Mouse (Mus musculus) hindbrain, embryonic 13.5 days (tissue): ENCODE measurements around the gene Ralgds. TPM values are rescaled to one million over a fixed set of nuclear protein-coding genes. Genes with fewer than 3 reads are reported as not detected.

ENCODE experiments used
- ATAC-seq: fragments of 200-750 bp; cut with Nextera tagmentation; 2 replicates; pipeline ENCODE4 v1.8.0; 2017; ENCODE audit warnings: moderate TSS enrichment; ENCODE audit not compliant: low FRiP score
- H3K27ac ChIP-seq: fragments of 300-500 bp; sonication (generic); 2 replicates; pipeline ENCODE4 v1.5.1; 2015; ENCODE audit warnings: inconsistent platforms, mild to moderate bottlenecking, moderate library complexity
- H3K27me3 ChIP-seq: fragments of 300-500 bp; sonication (generic); 2 replicates; pipeline ENCODE4 v1.6.1; 2015; ENCODE audit warnings: mild to moderate bottlenecking, inconsistent platforms
- H3K36me3 ChIP-seq: fragments of 300-500 bp; sonication (generic); 2 replicates; pipeline ENCODE4 v1.6.1; 2015; ENCODE audit warnings: mild to moderate bottlenecking, inconsistent platforms
- H3K4me1 ChIP-seq: fragments of 300-500 bp; sonication (generic); replicated peaks from 2 replicates; pipeline ENCODE4 v1.6.1; 2015; ENCODE audit warnings: inconsistent platforms
- H3K4me2 ChIP-seq: fragments of 300-500 bp; sonication (generic); 2 replicates; pipeline ENCODE4 v1.6.1; 2015; ENCODE audit warnings: inconsistent platforms, mild to moderate bottlenecking, moderate library complexity
- H3K4me3 ChIP-seq: fragments of 300-500 bp; sonication (generic); 2 replicates; pipeline ENCODE4 v1.5.1; 2015; ENCODE audit warnings: mild to moderate bottlenecking, inconsistent platforms
- H3K9ac ChIP-seq: fragments of 300-500 bp; sonication (generic); 2 replicates; pipeline ENCODE4 v1.6.1; 2015; ENCODE audit warnings: mild to moderate bottlenecking, inconsistent platforms
- H3K9me3 ChIP-seq: fragments of 300-500 bp; sonication (generic); 2 replicates; pipeline ENCODE4 v1.6.1; 2016; ENCODE audit warnings: inconsistent platforms
- WGBS: fragments of 180-500 bp; shearing (Covaris S2); methylation state at CpG from one replicate; pipeline ENCODE4 v1.1.7; 2015; 5-methylcytosine and 5-hydroxymethylcytosine counted together
- polyA plus RNA-seq: library from polyadenylated mRNA; unstranded; fragments of >200 nt; fragmentation: Nextera tagmentation; extraction: Ambion mirVana; gene quantifications from 2 replicates; pipeline ENCODE4 v1.2.1, GENCODE M21; 2015

Gene Ralgds
- polyA plus RNA-seq, 1 experiment from 2014 or later, result 78.9 TPM

- H3K9ac ChIP-seq, result peak overlapping the region; percentile 90; the same call in 1 of the 2 replicates
These were observed 23.2 kb downstream of the Ralgds start for GRCm38 (mm10) chr2:28536166-28536565.

DNA sequence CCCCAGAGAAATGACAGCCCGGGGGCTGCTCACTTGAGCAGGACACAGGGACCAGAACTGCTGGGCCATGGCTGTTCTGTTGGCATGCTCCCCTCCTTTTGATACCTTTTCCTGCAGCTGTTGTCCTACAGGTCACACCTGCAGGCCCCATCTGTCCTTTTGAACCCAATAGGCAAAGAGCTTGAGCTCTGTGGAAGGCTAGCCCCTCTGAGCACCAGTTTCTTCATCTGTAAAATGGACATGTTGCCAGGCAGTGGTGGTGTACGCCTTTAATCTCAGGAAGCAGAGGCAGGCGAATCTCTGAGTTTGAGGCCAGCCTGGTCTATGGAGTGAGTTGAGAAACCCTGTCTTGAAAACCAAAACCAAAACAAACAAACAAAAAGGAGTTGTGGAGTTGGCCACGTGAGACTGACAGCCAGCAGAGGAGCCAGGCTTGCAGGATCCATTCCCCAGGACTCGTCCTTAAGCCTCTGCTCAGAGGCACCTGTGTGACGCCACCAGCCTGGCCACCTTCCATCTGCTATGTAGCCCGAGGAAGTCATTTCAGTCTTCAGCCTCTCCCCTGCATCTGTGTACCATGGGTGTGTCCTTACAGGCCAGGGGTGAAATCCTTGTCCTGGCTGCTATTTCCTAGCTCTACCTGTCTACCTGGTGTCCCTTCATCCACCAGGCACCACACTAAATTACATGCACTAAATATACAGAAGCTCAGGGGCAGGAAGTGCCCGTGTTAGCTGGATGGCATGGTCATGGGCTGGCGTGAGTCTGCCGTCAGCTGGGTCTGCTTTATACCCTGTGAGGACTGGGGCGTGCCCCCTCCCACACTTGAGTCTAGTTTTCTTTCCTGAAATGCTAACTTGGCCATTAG is 24.1 kb downstream of the Ralgds start:
- H3K4me2 ChIP-seq, result peak overlapping the region; percentile 4; the same call in 1 of the 2 replicates
- 69% methylated on average over 11 of the region's 11 CpGs for WGBS
- H3K9ac ChIP-seq, result peak overlapping the region; percentile 40; the same call in 1 of the 2 replicates
- H3K4me1 ChIP-seq, result peaks cover 95% of the 10 kb centered on the region
- peak overlapping the region; percentile 93 for H3K27ac ChIP-seq
- H3K4me3 ChIP-seq, result no peak overlapping the region
- no peak for ATAC-seq
- H3K36me3 ChIP-seq, result peaks cover 19% of the 10 kb centered on the region
- H3K9me3 ChIP-seq, result no peaks in the 10 kb centered on the region
- H3K27me3 ChIP-seq, result no peaks in the 10 kb centered on the region

More at GRCm38 (mm10) chr2:28536166-28536565, 23.2 kb downstream of the Ralgds start:
- WGBS, result 62% methylated on average over 4 of the region's 4 CpGs
- no peak for ATAC-seq
- Histone ChIP-seq H3K27ac (peak overlapping the region; percentile 93), H3K4me3 (no peak overlapping the region), H3K9me3 (no peaks in the 10 kb centered on the region), H3K36me3 (peaks cover 10% of the 10 kb centered on the region), H3K27me3 (no peaks in the 10 kb centered on the region), H3K4me1 (peaks cover 99% of the 10 kb centered on the region), H3K4me2 (peak overlapping the region; percentile 71; the same call in 1 of the 2 replicates)

DNA sequence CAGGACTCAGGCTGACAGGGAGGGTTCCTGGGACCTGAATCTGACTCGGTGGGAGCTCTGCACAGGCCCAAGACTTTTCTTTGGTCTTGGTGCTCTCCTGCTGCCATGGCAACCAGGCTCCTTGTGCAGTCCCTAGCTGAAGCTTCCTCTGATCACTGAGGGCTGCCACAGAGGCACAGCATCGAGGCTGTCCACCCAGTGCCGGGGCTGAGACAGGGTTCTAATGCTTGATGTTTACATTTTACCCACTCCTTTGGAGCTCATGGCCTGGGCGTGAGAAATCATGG is 24.7 kb downstream of the Ralgds start:
- no peaks in the 10 kb centered on the region for H3K9me3 ChIP-seq
- H3K4me3 ChIP-seq, result no peak overlapping the region
- no peak for ATAC-seq
- H3K27ac ChIP-seq, result peak overlapping the region; percentile 58
- H3K4me1 ChIP-seq, result peaks cover 89% of the 10 kb centered on the region
- peak overlapping the region; percentile 40; the same call in 1 of the 2 replicates for H3K9ac ChIP-seq
- peaks cover 24% of the 10 kb centered on the region for H3K36me3 ChIP-seq
- H3K4me2 ChIP-seq, result peak overlapping the region; percentile 4; the same call in 1 of the 2 replicates
- 26% methylated on average over 4 of the region's 4 CpGs for WGBS
- no peaks in the 10 kb centered on the region for H3K27me3 ChIP-seq

- no peaks in the 10 kb centered on the region for H3K27me3 ChIP-seq
- H3K9me3 ChIP-seq, result no peaks in the 10 kb centered on the region
- no peak overlapping the region; the same call in 1 of the 2 replicates for H3K4me2 ChIP-seq
- WGBS, result 64% methylated on average over 8 of the region's 8 CpGs
- H3K9ac ChIP-seq, result peak overlapping the region; percentile 62; the same call in 1 of the 2 replicates
- peak overlapping the region; percentile 84 for H3K27ac ChIP-seq
- ATAC-seq, result no peak
- H3K4me1 ChIP-seq, result peaks cover 83% of the 10 kb centered on the region
- H3K4me3 ChIP-seq, result no peak overlapping the region
- peaks cover 31% of the 10 kb centered on the region for H3K36me3 ChIP-seq
These were observed 25.3 kb downstream of the Ralgds start for GRCm38 (mm10) chr2:28537995-28538816.

- Histone ChIP-seq H3K4me2 (no peak overlapping the region; the same call in 1 of the 2 replicates), H3K9me3 (no peaks in the 10 kb centered on the region), H3K4me3 (no peak overlapping the region), H3K36me3 (peaks cover 36% of the 10 kb centered on the region), H3K27ac (peak overlapping the region; percentile 84), H3K27me3 (no peaks in the 10 kb centered on the region), H3K9ac (peak overlapping the region; percentile 62), H3K4me1 (peaks cover 77% of the 10 kb centered on the region)
- 38% methylated on average over 1 of the region's 1 CpGs for WGBS
- ATAC-seq, result no peak
These were observed 25.8 kb downstream of the Ralgds start for GRCm38 (mm10) chr2:28538817-28539128.

- Histone ChIP-seq H3K4me1 (peaks cover 73% of the 10 kb centered on the region), H3K27me3 (no peaks in the 10 kb centered on the region), H3K4me2 (peak overlapping the region; percentile 16; the same call in 1 of the 2 replicates), H3K4me3 (no peak overlapping the region), H3K9me3 (no peaks in the 10 kb centered on the region), H3K36me3 (peaks cover 41% of the 10 kb centered on the region), H3K9ac (peak overlapping the region; percentile 62), H3K27ac (peak overlapping the region; percentile 84)
- 31% methylated on average over 7 of the region's 7 CpGs for WGBS
- peak; percentile 47 for ATAC-seq
These were observed 26.3 kb downstream of the Ralgds start for GRCm38 (mm10) chr2:28539206-28539605.

GRCm38 (mm10) chr2:28539949-28540348 is 27.0 kb downstream of the Ralgds start:
- H3K4me2 ChIP-seq, result peak overlapping the region; percentile 16; the same call in 1 of the 2 replicates
- no peak for ATAC-seq
- H3K9me3 ChIP-seq, result no peaks in the 10 kb centered on the region
- peaks cover 48% of the 10 kb centered on the region for H3K36me3 ChIP-seq
- H3K4me1 ChIP-seq, result peaks cover 65% of the 10 kb centered on the region
- WGBS, result 80% methylated on average over 2 of the region's 2 CpGs
- H3K4me3 ChIP-seq, result no peak overlapping the region
- H3K27ac ChIP-seq, result peak overlapping the region; percentile 84
- H3K9ac ChIP-seq, result peak overlapping the region; percentile 62; the same call in 1 of the 2 replicates
- H3K27me3 ChIP-seq, result no peaks in the 10 kb centered on the region

DNA sequence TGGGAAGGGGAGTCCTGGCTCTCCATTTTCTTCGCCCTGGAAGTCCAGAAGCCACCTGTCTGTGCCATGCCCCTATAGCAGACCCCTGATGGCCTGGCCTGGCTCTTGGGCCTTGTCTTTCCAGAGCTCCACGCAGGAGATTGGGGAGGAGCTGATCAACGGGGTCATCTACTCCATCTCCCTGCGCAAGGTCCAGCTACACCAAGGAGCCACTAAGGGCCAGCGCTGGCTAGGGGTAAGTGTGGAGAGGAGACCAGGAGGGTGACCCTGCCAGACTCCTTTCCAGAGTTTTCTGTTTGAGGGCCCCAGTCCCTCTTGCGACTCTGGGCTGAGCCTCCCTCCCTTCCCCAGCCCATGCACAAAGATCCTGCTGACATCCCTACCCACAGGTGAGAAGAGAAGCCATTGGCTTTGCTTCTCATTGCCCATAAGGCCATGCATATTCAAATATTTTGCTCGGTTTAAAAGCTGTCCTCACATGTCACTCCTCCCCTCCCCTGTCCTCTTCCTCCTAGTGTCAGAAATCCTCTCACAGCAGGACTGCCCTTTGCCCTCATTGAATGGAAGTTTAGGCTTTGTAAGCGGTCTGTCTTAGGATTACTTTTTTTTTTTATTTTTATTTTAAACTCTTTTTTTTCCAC is 27.8 kb downstream of the Ralgds start:
- Histone ChIP-seq H3K4me2 (no peak overlapping the region), H3K4me1 (peaks cover 58% of the 10 kb centered on the region), H3K9me3 (no peaks in the 10 kb centered on the region), H3K36me3 (peaks cover 56% of the 10 kb centered on the region), H3K27ac (0 out of 2 replicates have a peak overlapping the region, but pooled peaks have one; percentile 84), H3K4me3 (no peak overlapping the region), H3K9ac (peak overlapping the region; percentile 62; the same call in 1 of the 2 replicates), H3K27me3 (no peaks in the 10 kb centered on the region)
- no peak for ATAC-seq
- WGBS, result 80% methylated on average over 8 of the region's 8 CpGs

DNA sequence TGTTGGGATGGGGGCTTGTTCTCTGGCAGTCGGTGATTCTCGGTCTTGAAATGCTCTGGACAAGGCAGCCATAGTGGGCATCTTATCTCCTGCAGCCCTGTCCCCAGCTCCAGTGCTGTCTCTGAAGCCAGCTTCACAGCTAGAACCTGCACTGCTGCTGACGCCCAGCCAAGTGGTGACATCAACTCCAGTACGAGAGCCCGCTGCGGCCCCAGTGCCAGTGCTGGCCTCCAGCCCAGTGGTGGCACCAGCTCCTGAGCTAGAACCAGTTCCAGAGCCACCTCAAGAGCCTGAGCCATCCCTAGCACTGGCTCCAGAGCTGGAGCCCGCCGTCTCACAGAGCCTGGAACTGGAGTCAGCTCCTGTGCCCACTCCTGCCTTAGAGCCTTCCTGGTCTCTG is 31.0 kb downstream of the Ralgds start:
- 94% methylated on average over 8 of the region's 8 CpGs for WGBS
- Histone ChIP-seq H3K4me3 (no peak overlapping the region), H3K27me3 (no peaks in the 10 kb centered on the region), H3K9ac (no peak overlapping the region), H3K4me2 (no peak overlapping the region), H3K9me3 (no peaks in the 10 kb centered on the region), H3K36me3 (peaks cover 86% of the 10 kb centered on the region), H3K4me1 (peaks cover 32% of the 10 kb centered on the region), H3K27ac (no peak overlapping the region)
- ATAC-seq, result no peak

DNA sequence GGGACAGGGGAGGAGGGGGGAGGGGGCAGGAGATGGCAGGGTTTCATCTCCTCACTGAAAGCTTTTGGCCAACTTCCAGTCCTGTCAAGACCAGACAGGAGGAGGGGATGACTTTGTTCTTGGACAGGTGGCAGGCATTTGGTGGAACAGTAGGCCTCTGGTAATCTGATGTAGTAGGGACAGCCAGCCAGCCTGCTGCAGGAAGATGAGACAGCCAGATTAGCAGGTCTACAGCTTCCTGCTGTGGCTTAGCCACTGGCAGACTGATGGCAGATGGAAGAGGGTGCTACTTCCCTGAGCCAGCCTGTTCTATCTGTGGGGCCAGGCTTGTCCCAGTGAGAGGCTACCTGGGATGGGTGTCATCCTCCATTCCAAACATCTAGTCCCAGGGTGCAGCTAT is 33.1 kb downstream of the Ralgds start:
- no peak for ATAC-seq
- Histone ChIP-seq H3K27me3 (no peaks in the 10 kb centered on the region), H3K9ac (no peak overlapping the region), H3K27ac (peak overlapping the region; percentile 48; the same call in 1 of the 2 replicates), H3K4me2 (no peak overlapping the region), H3K4me3 (no peak overlapping the region), H3K4me1 (peaks cover 11% of the 10 kb centered on the region), H3K36me3 (peaks cover 97% of the 10 kb centered on the region), H3K9me3 (no peaks in the 10 kb centered on the region)

- no peak overlapping the region for H3K4me3 ChIP-seq
- H3K9ac ChIP-seq, result peak overlapping the region; percentile 24; the same call in 1 of the 2 replicates
- H3K9me3 ChIP-seq, result no peaks in the 10 kb centered on the region
- no peaks in the 10 kb centered on the region for H3K27me3 ChIP-seq
- H3K36me3 ChIP-seq, result peaks cover 98% of the 10 kb centered on the region
- peak overlapping the region; percentile 48 for H3K27ac ChIP-seq
- ATAC-seq, result no peak
- WGBS, result 66% methylated on average over 6 of the region's 6 CpGs
- H3K4me2 ChIP-seq, result no peak overlapping the region
- peaks cover 7% of the 10 kb centered on the region for H3K4me1 ChIP-seq
These were observed 33.6 kb downstream of the Ralgds start for GRCm38 (mm10) chr2:28546560-28546959.
